Mouse (Mus musculus): ENCODE measurements around the gene Socs7. TPM values are rescaled to one million over a fixed set of nuclear protein-coding genes. Genes with fewer than 3 reads are reported as not detected.

Gene Socs7
- polyA plus RNA-seq, 1 experiment: 47.9 TPM

DNA sequence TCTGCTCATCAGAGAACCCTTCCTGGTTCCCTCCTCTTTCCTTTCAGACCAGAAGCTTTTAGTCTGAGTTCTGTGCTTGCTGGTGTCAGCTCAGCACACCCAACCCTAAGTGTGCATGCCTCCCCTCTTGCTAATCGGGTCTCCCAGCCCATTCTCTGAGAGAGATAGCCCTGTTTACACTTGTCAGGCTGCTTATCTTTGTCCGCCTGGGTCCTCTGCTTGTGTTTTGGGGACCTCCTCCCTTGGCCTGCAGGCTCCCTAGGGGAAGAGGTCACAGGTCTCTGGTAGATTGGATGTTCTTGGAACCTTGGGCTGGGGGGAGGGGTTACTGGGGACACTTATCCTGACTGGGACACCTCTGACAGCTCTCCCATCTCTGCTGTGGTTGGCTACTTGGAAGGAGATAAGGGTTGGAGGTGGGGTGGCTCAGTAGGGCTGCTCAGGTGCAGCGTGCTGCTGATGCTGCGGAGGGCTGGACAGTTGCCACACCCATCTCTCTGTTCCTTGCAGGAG is 83.7 kb downstream of the Socs7 start:
- Histone ChIP-seq H3K4me3 (ENCODE audit: insufficient read depth, low read length) (no peak overlapping the region), H3K27ac (ENCODE audit: insufficient read depth, low read length) (no peak overlapping the region), H3K4me1 (ENCODE audit: control insufficient read depth, insufficient read depth, low read length) (no peaks in the 10 kb centered on the region)
- TF ChIP-seq POLR2A (IDR thresholded peaks at IDR 0.05; ENCODE audit: extremely low read depth, insufficient read depth, low read length): no peak
- TF ChIP-seq CTCF (IDR thresholded peaks at IDR 0.05; ENCODE audit: extremely low read depth, insufficient read depth, low read length): no peak

DNA sequence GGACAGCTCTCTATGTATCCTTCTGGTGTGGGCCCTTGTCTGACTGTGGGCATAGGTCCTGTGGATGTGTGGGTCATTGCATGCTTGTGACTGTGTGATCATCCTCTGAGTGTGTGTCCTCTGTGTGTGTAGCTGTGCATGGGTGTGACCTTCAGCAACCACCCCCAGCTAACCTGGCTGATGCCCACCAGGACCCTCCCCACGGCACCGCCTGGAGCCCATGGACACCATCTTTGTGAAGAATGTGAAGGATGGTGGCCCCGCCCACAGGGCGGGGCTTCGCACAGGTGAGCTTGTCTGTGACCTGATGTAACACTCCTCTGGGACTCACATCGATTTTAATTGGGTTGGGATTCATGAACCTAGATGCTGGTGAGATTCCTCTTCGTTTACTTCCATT is 85.6 kb downstream of the Socs7 start:
- Histone ChIP-seq H3K27ac (ENCODE audit: insufficient read depth, low read length) (no peak overlapping the region), H3K4me1 (ENCODE audit: control insufficient read depth, insufficient read depth, low read length) (0 out of 2 replicates have a peak, but pooled peaks cover 3% of the 10 kb centered on the region), H3K4me3 (ENCODE audit: insufficient read depth, low read length) (no peak overlapping the region)
- TF ChIP-seq POLR2A (IDR thresholded peaks at IDR 0.05; ENCODE audit: extremely low read depth, insufficient read depth, low read length) (no peak), CTCF (IDR thresholded peaks at IDR 0.05; ENCODE audit: extremely low read depth, insufficient read depth, low read length) (no peak)

Other genes with a start within 250 kb of the Socs7 start
- 0.10 and 0.11 TPM in 2 replicates for gene Tbx21, start 247.2 kb upstream of the Socs7 start, polyA plus RNA-seq (2012; rRNA removed)
- 54.5 and 59.5 TPM in 2 replicates for gene Tbkbp1, start 211.1 kb upstream of the Socs7 start, polyA plus RNA-seq (2012; rRNA removed)
- gene Kpnb1, start 174.7 kb upstream of the Socs7 start, polyA plus RNA-seq (2012; rRNA removed): 73.2 and 76.8 TPM in 2 replicates
- 81.2 and 88.0 TPM in 2 replicates for gene Npepps, start 81.9 kb upstream of the Socs7 start, polyA plus RNA-seq (2012; rRNA removed)
- gene Mrpl45, start 46.8 kb upstream of the Socs7 start, polyA plus RNA-seq (2012; rRNA removed): 27.7 and 29.5 TPM in 2 replicates
- gene Gpr179, start 10.5 kb upstream of the Socs7 start, polyA plus RNA-seq (2012; rRNA removed): 0.15 and 0.21 TPM in 2 replicates
- gene Arhgap23, start 53.0 kb downstream of the Socs7 start, polyA plus RNA-seq (2012; rRNA removed): 70.2 and 71.5 TPM in 2 replicates
- 0.06 TPM in 1 of 2 replicates, not detected in the other for gene 4933428G20Rik, start 137.8 kb downstream of the Socs7 start, polyA plus RNA-seq (2012; rRNA removed)
- 141 and 146 TPM in 2 replicates for gene Srcin1, start 213.6 kb downstream of the Socs7 start, polyA plus RNA-seq (2012; rRNA removed)

All from cortical plate, adult 2 months (tissue).